Mouse (Mus musculus) midbrain, embryonic 14.5 days (tissue): Measurements from ENCODE around the gene Gm20388. TPM values are rescaled to one million over a fixed set of nuclear protein-coding genes. Genes with fewer than 3 reads are reported as not detected.

Experiments used
- ATAC-seq: fragments of 200-750 bp; cut with Nextera tagmentation; 2 replicates; pipeline ENCODE4 v1.8.0; 2017; ENCODE audit warnings: moderate number of reproducible peaks, moderate library complexity; ENCODE audit not compliant: low FRiP score, low TSS enrichment
- DNase-seq: peaks from one replicate; pipeline ENCODE4 v3.0.0-alpha.2; 2015
- H3K27ac ChIP-seq: fragments of 300-500 bp; sonication (generic); replicated peaks from 2 replicates; pipeline ENCODE4 v1.5.1; 2014; ENCODE audit warnings: mild to moderate bottlenecking, low read depth, low read length, moderate library complexity
- H3K27me3 ChIP-seq: fragments of 300-500 bp; sonication (generic); 2 replicates; pipeline ENCODE4 v1.6.1; 2014; ENCODE audit warnings: low read length, control low read depth, mixed read lengths; ENCODE audit not compliant: control insufficient read depth, insufficient read depth
- H3K36me3 ChIP-seq: fragments of 300-500 bp; sonication (generic); 2 replicates; pipeline ENCODE4 v1.6.1; 2014; ENCODE audit warnings: low read length, control low read depth; ENCODE audit not compliant: control insufficient read depth, insufficient read depth
- H3K4me1 ChIP-seq: fragments of 300-500 bp; sonication (generic); 2 replicates; pipeline ENCODE4 v1.6.1; 2014; ENCODE audit warnings: mild to moderate bottlenecking, antibody characterized with exemption, low read length, control low read depth; ENCODE audit not compliant: control insufficient read depth, insufficient read depth
- H3K4me2 ChIP-seq: fragments of 300-500 bp; sonication (generic); 2 replicates; pipeline ENCODE4 v1.6.1; 2014; ENCODE audit warnings: mild to moderate bottlenecking, low read length, moderate library complexity
- H3K4me3 ChIP-seq: fragments of 300-500 bp; sonication (generic); replicated peaks from 2 replicates; pipeline ENCODE4 v1.5.1; 2014; ENCODE audit warnings: low read depth, low read length
- H3K9ac ChIP-seq: fragments of 300-500 bp; sonication (generic); replicated peaks from 2 replicates; pipeline ENCODE4 v1.6.1; 2014; ENCODE audit warnings: mild to moderate bottlenecking, low read length, moderate library complexity
- H3K9me3 ChIP-seq: fragments of 300-500 bp; sonication (generic); 2 replicates; pipeline ENCODE4 v1.6.1; 2016; ENCODE audit warnings: low read length, control low read depth, mixed read lengths; ENCODE audit not compliant: control insufficient read depth
- WGBS: fragments of 180-500 bp; shearing (Covaris S2); extraction: QIAGEN DNeasy Blood & Tissue Kit; methylation state at CpG from one replicate; pipeline ENCODE4 v1.1.7; 2014; 5-methylcytosine and 5-hydroxymethylcytosine counted together
- polyA plus RNA-seq: library from polyadenylated mRNA; unstranded; fragments of >200 nt; fragmentation: Nextera tagmentation; extraction: Ambion mirVana; gene quantifications from 2 replicates; pipeline ENCODE4 v1.2.1, GENCODE M21; 2014

Gene Gm20388
- polyA plus RNA-seq, 1 experiment from 2014 or later: 4.1 TPM

DNA sequence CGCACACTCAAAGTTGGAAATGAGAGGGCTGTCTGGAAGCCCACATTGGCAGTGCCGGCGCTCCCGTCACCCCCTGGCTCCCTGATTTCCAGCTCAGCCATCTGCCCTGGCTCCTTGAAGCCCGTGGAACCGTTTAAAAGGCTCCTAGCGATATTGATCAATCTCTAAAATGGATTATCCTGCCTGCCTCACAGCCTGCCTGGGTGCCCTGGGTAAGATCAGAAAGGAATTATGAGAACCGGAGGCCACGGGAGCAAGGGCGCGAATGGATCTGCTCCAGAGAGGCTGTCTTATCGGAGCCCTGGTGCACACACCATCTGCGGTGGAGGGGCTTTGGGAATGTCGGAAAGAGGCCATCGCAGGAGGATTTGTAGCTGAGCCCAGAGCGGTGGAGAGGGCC, 561.6 kb downstream of the Gm20388 start:
- peak overlapping the region; percentile 76 for H3K27ac ChIP-seq
- no peak overlapping the region for H3K4me3 ChIP-seq
- H3K4me1 ChIP-seq: peaks cover 59% of the 10 kb centered on the region
- WGBS: 18% methylated on average over 16 of the region's 16 CpGs
- no peaks in the 10 kb centered on the region for H3K9me3 ChIP-seq
- H3K9ac ChIP-seq: no peak overlapping the region
- ATAC-seq: no peak
- DNase-seq: peak; percentile 69
- H3K36me3 ChIP-seq: no peaks in the 10 kb centered on the region
- peak overlapping the region; percentile 0; the same call in 1 of the 2 replicates for H3K4me2 ChIP-seq
- H3K27me3 ChIP-seq: no peaks in the 10 kb centered on the region

DNA sequence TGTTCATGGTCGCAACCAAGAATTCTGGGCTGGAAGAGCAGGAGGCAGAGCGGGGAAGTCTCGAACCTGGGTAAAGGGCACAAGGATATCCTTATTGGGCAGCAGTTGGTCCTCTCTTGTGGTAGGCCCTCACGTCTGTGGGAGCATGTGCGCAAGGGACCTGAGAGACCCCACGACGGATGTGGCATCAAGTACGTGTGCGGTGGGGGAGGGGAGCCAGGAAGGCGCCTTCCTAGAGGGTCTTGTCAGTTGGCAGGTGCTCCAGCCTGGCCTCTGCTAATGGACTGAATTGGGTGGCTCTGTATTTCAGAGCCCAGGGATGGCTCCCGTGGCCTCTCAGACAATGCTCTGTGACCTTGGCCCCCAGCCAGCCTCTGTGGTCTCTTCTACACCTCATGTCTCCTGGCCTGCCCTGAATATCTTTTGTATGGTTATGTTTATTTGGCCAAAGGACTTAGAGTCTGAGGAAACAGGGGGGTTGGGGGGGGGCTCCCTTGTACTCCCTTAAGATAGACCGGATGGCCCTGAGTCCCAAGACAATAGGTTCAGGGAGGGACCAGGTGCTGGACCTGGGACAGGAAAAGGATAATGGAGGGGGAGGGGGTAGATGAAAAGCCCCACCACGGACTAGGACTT, 563.2 kb downstream of the Gm20388 start:
- Histone ChIP-seq H3K4me3 (no peak overlapping the region), H3K4me2 (no peak overlapping the region), H3K4me1 (peaks cover 62% of the 10 kb centered on the region), H3K9ac (no peak overlapping the region), H3K9me3 (no peaks in the 10 kb centered on the region), H3K36me3 (no peaks in the 10 kb centered on the region), H3K27ac (0 out of 2 replicates have a peak overlapping the region, but pooled peaks have one; percentile 14), H3K27me3 (no peaks in the 10 kb centered on the region)
- DNase-seq (no peak), ATAC-seq (no peak)
- WGBS: 75% methylated on average over 13 of the region's 13 CpGs

DNA sequence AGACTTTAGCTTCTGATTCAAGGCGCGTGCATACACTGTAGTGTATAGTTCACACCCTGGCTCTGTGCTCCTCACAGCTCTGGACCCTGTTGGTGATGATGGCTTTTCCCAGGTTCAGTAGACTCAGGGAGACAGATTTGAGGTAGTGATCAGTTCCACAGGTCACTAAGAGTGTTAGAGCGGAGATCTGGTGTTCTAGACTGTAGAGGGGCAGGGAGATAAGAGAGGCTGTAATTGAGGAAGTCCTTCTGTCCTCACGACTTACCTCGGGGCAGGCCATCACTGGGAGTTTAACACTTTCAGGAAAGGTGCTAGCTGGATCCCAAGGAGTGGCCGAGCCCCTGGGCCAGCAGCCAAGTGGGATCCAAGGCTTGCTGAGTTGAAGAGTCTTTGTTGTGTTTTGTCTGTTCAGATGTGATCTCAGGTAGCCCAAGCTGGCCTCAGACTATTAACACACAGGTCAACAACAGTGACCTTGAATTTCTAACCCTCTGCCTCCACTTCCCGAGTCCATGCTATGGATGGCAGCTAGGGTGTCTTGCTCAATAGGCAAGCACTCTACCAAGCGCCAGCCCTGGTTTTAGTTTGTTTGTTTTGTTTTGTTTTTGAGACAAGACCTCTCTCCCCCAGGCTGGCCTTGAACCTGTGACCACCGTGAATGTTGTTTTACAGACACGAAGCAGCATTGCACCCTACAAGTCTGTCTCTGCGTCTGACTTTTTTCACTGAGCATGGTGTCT, 564.0 kb downstream of the Gm20388 start:
- 87% methylated on average over 11 of the region's 11 CpGs for WGBS
- H3K4me2 ChIP-seq: no peak overlapping the region
- no peaks in the 10 kb centered on the region for H3K9me3 ChIP-seq
- H3K4me1 ChIP-seq: peaks cover 62% of the 10 kb centered on the region
- ATAC-seq (no peak), DNase-seq (no peak)
- no peaks in the 10 kb centered on the region for H3K27me3 ChIP-seq
- peak overlapping the region; percentile 14; the same call in 1 of the 2 replicates for H3K27ac ChIP-seq
- no peak overlapping the region for H3K4me3 ChIP-seq
- no peak overlapping the region for H3K9ac ChIP-seq
- no peaks in the 10 kb centered on the region for H3K36me3 ChIP-seq

DNA sequence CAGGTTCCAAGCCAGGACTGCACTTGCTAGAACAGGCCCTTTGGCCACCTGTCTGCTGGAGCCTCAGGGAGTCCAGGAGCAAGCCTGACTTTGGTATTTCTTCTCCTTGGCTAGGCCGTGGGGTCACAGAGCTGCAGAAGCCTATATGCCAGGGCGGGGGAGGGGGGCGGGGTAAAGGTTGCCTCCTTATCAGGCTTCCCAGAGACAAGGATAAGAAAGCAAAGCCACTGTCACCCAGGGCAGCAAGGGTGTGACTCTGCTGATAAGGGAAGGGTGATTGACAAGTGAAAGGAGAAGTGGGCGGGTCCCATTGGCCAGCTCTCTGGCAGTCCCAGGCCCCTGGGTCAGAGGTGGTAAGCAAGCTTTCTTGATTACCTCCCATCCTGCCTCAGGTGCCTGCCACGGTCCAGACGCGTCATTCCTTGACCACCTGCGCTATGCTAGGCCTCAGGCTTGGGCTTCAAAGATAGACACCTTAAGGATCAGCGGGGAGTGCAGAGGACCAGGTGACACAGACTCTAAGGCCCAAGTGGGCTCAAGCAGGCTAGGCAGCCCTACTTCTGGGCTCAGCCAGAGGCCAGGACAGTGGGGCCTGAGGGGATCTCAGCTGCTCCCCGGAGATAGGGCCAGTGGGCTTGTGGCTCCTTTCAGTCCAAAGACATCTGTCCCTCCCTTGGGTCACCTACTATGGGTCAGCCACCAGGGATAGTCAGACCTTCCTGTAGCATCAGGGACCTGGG, 565.0 kb downstream of the Gm20388 start:
- Histone ChIP-seq H3K4me3 (no peak overlapping the region), H3K4me1 (peaks cover 62% of the 10 kb centered on the region), H3K27ac (peak overlapping the region; percentile 84; the same call in 1 of the 2 replicates), H3K4me2 (no peak overlapping the region), H3K27me3 (no peaks in the 10 kb centered on the region), H3K9me3 (no peaks in the 10 kb centered on the region), H3K36me3 (no peaks in the 10 kb centered on the region), H3K9ac (no peak overlapping the region)
- 62% methylated on average over 10 of the region's 10 CpGs for WGBS
- no peak for ATAC-seq
- no peak for DNase-seq

DNA sequence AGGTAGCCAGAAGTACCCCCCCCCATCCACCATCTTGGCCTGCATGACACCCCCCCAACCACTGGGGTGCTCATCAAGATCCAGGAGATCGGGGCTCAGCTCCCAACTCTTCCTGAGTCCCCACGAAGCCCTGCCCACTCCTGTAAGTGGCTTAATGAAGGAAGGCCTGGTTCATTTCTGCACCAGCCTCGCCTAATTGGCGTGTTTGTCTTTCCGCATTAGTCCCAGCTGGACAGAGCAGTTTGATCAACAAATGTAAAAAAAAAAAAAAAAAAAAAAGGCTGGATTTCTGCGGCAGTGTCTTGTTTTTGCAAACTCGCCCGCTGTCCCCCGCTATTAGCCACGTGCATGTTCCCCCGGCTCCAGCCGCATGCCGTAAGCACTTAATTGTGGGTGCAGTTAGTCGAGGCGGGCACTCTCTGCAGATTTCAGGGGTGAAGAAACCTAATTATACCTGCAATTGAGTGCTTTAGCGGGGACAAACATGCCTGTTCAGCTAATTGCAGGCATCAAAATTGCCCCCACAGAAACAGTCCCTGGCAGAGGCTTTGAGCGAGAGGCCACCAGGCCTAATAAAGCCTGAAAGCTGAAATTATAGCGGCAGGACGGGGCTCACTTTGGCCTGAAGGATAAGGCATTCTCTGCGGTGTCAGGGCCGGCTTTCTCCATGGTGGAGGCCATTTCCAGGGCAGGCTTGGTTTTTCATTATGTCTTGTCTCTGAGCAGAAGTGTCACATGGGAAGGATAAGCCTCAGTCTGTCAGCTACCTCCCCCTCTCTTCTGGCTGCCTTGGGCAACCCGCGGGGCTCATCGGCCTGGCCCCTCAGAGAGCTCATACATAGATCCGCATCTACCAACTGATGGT, 566.3 kb downstream of the Gm20388 start:
- 21% methylated on average over 25 of the region's 25 CpGs for WGBS

DNA sequence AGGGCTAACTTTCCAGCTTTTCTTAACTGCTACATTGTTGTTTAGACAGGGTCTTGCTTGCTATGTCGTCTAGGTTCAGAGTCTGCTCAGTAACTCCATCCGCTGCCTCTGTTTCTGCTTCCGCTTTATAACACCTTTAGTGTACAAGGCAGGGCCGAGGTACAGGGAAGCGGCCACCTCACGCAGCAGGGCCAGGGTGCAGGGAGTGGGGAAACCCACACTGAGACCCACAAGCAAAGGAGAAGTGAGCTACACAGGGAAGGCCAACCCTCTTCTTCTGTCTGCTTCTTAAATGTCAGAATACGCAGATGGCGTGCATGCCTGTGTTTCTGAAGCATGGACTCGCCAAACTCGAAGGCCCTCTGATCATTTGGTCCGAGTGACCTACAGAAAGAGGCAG, 568.1 kb downstream of the Gm20388 start:
- Histone ChIP-seq H3K4me2 (no peak overlapping the region), H3K36me3 (no peaks in the 10 kb centered on the region), H3K27me3 (no peaks in the 10 kb centered on the region), H3K4me1 (peaks cover 37% of the 10 kb centered on the region), H3K9ac (no peak overlapping the region), H3K27ac (0 out of 2 replicates have a peak overlapping the region, but pooled peaks have one; percentile 10), H3K9me3 (no peaks in the 10 kb centered on the region), H3K4me3 (no peak overlapping the region)
- WGBS: 92% methylated on average over 11 of the region's 11 CpGs
- no peak for DNase-seq
- ATAC-seq: no peak

More for the DNA sequence above, 566.3 kb downstream of the Gm20388 start:
- no peaks in the 10 kb centered on the region for H3K27me3 ChIP-seq
- H3K4me2 ChIP-seq: no peak overlapping the region
- H3K36me3 ChIP-seq: no peaks in the 10 kb centered on the region
- peak overlapping the region; percentile 84 for H3K27ac ChIP-seq
- peak; percentile 19; the same call in 1 of the 2 replicates for ATAC-seq
- DNase-seq: peak; percentile 72
- no peak overlapping the region for H3K4me3 ChIP-seq
- H3K4me1 ChIP-seq: peaks cover 51% of the 10 kb centered on the region
- H3K9ac ChIP-seq: peak overlapping the region; percentile 34; the same call in 1 of the 2 replicates
- no peaks in the 10 kb centered on the region for H3K9me3 ChIP-seq

DNA sequence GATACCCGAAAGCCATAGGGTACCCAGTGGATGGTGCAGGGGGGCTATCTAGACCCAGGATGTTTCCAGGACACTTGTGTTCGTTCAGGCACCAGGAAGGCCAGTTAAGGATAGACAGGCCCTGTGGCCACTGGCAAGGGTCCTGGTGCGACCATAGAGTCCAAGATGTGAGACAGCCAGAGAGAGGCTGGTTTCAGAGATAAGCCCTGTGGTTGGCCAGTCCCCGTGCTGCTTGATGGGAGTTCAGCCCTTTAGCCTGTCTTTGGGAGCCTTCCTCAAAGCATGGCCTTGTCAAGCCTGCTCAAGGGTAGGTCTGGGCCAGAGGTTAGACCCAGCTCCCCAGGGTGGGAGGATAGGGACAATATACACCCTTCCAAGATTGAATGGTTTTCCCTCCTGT, 569.0 kb downstream of the Gm20388 start:
- ATAC-seq (no peak), DNase-seq (no peak)
- H3K4me3 ChIP-seq: no peak overlapping the region
- 92% methylated on average over 4 of the region's 4 CpGs for WGBS
- peaks cover 38% of the 10 kb centered on the region for H3K4me1 ChIP-seq
- H3K27ac ChIP-seq: no peak overlapping the region
- no peaks in the 10 kb centered on the region for H3K9me3 ChIP-seq
- H3K36me3 ChIP-seq: no peaks in the 10 kb centered on the region
- no peak overlapping the region for H3K9ac ChIP-seq
- H3K4me2 ChIP-seq: no peak overlapping the region
- no peaks in the 10 kb centered on the region for H3K27me3 ChIP-seq
